Mouse (Mus musculus): ENCODE data around the gene Krt81. TPM values are rescaled to one million over a fixed set of nuclear protein-coding genes. Genes with fewer than 3 reads are reported as not detected.

The Krt81 gene
- total RNA-seq, 2 experiments from 2014 or later, result not detected

DNA sequence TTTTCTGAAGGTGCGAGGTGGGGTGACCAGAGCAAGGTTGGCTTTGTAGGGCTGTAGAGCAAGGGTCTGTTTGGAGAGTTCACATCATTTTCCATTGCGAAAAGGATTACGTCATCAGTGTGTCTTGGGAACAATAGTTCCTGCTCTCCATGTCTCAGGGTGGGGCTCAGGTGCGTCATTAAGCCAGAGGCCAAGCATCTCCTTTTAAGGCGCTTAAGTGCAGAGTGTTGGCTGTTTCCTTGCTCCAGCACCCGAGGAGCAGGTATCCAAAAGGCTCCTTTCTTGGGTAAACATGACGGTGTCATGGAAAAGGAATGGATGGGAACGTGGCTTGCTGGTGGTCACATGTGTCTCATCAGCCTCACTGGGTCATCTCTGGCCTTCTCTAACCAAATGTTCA, 8.8 kb downstream of the Krt81 start:
- ATAC-seq (ENCODE audit: poor library complexity, severe bottlenecking), result no peak

DNA sequence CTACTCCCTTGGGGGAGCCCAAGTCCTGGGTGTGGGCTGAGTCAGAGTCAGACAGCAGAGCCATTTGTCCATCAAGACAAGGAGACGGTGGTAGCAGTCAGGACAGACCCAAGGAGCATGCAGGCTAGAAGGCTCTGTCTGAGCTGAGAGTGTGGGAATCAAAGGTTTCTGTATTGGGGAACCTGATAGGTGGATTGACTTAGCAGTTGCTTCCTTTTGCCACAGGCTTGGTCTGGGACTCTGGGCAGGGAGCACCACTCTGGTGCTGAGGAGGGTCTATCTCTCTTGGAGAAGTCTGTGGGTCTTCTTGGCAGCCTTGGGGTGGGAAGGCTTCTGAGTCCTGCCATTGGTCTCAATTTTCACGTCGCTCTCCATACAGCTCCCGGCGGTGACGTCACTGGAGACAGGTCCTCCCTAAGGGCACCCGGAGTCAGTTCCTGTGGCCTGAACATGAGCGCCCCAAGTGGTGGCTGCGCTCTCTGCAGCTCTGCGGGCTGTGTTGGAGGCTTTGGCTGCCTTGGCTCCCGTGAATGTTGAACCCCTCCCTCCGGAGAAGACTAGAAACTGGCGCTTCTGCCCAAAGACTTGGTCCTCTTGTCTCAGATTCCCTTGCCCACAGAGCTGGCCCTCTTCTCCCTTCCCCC, 10.3 kb downstream of the Krt81 start:
- ATAC-seq (ENCODE audit: poor library complexity, severe bottlenecking), result peak; percentile 94

DNA sequence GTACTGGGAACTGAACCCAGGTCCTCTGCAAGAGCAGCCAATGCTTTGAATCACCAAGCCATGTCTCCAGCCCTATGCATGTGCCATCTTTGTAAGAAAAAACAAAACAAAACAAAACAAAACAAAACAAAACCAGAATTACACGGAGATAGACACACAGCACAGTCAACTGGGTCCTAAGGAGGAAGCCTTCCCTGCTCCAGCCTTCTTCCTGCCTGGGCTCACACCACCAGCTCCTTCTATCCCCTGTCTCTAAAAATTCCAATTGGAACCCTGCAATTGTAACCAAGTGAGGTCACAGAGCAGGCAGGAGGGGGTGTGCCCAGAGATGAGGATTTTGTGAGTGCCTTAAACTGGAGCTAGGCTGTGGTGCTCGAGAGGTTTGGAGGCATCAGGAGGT, 16.1 kb downstream of the Krt81 start, which contains the start of gene Krt88:
Krt88 (plus strand) TSS at position 301 of the 400 bp plus-strand sequence.
- ATAC-seq (ENCODE audit: poor library complexity, severe bottlenecking), result no peak

DNA sequence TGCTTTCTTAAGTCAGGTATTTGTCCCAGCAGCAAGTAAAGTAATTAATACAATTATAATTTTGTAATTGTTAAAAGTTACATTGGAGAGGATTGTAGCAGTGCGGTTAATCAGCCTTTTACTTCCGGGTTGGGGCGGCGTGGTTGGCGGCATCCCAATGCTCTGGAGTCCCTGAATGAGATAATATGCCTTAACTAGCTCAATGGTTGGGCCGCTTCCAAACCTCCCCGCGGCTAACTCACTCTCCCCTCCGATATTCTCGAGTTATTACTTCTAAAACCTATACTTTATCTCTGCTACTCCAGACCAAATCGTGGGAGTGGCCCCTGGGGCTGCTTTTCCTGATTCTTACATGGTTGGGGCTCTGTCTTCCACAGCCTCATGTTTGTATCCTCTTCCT, 17.0 kb downstream of the Krt81 start:
- ATAC-seq (ENCODE audit: poor library complexity, severe bottlenecking), result no peak

DNA sequence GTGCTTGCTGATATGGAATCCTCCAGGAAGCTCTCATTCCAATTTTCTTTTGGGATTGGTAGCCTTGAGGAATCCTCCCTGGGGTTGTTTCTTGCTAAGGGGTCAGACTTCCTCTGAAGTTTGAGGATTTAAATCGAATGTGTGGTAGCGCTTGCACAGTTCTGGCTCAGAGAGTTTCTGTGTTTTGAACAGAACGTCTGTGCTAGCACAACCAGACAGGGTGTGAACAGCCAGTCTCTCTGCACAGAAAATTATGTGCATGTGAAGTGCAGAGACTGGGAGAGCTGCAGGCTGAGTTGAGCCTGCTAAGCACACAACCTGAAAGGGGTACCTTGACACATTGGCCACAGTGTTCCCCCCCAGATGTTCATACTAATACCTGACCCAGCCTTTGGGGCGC, 22.7 kb downstream of the Krt81 start:
- ATAC-seq (ENCODE audit: poor library complexity, severe bottlenecking), result no peak

DNA sequence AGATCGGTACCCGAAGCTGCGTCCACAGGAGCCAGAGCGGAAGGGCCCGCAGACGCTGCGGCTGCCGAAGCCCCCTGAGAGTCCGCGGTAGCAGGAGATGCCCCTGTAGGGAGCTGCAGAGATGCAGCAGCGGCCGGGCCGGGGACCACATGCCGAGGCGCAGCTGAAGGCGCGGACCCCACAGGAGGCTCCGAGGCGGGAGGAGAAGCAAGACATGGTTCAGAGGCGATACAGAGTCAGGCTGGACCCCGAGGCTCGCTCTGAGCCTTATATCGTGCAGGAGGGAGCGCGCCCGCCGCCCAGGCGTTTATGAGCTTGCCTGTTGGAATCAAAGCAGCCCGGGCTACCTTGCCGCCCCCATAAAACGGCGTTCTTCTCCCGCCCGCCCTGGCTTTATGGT, 25.0 kb downstream of the Krt81 start, which contains the start of gene Krt87:
Krt87 (minus strand) TSS at position 250 of the 400 bp plus-strand sequence.
- no peak for ATAC-seq (ENCODE audit: poor library complexity, severe bottlenecking)

DNA sequence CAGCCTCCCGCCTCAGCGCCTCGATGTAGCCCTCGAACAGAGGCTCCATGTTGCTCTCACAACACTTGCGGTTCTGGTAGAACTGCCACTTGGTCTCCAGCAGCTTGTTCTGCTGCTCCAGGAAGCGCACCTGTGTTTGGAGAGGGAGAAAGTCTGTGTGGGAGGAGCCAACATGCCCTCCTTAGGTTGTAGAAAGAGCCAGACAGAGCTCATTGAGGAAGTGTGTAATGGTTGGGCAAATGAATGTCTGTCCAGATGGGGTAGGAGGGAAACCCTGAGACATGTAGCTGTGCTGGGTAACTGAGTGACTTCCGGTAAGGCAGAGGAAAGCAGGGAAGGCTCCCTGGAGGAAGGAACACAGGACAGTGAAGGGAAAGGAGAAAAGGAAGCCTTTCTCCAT, 26.9 kb downstream of the Krt81 start:
- no peak for ATAC-seq (ENCODE audit: poor library complexity, severe bottlenecking)

DNA sequence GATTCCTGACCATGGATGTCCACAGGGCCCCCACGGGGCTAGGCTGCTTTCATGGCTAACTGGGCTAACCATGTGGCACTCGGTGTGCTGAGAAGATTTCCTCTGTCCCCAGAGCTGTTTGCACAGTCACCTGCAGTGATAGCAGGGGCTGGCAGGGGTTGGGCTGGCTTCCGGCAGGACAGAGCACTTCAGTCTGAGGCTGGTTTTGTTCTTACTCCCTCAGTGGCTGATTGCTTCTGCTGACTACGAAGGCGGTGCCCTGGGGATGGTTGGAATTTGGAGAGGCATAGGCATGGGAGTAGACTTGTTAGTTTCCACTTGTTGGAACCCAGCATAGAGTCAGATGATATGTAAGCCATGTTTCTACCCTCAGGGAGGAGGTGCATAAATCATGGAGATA, 38.6 kb downstream of the Krt81 start:
- no peak for ATAC-seq (ENCODE audit: poor library complexity, severe bottlenecking)

DNA sequence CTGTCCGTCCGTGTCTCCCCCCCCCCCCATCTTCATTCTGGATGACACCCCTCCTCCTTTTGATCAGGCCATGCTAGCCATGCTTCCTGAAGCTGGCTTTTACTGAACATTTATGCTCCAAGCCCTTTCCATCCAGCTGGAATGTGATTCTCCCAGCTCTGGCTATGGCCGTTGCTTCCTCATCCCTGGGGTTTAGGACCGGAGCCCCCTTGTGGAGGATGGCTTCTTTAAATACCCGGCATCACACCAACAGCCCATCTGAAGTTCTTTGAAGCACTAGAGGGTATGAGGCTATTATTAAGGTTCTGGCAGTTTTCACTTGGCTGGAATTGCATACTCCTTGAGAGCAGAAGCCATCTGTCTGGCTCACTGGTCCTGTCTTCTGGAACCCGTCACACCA, 42.6 kb downstream of the Krt81 start:
- no peak for ATAC-seq (ENCODE audit: poor library complexity, severe bottlenecking)

DNA sequence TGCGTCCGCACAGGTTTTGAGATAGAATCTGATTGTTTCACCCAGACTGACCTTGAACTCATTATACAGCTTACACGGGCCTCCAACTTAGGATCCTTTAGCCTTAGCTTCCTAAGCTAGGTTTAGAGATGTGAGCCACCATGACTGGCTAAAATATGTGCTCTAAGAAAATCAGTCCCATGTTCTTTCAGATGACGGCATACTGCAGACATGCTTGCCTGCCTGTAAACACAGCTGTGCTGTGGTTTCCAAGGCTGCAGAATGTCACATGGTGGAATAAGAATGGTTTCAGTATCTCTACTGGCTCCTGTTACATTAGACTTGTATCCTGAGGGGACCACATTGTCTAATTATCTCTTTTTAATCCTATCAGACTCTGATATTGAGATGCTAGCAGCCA, 44.6 kb downstream of the Krt81 start:
- ATAC-seq (ENCODE audit: poor library complexity, severe bottlenecking), result no peak

DNA sequence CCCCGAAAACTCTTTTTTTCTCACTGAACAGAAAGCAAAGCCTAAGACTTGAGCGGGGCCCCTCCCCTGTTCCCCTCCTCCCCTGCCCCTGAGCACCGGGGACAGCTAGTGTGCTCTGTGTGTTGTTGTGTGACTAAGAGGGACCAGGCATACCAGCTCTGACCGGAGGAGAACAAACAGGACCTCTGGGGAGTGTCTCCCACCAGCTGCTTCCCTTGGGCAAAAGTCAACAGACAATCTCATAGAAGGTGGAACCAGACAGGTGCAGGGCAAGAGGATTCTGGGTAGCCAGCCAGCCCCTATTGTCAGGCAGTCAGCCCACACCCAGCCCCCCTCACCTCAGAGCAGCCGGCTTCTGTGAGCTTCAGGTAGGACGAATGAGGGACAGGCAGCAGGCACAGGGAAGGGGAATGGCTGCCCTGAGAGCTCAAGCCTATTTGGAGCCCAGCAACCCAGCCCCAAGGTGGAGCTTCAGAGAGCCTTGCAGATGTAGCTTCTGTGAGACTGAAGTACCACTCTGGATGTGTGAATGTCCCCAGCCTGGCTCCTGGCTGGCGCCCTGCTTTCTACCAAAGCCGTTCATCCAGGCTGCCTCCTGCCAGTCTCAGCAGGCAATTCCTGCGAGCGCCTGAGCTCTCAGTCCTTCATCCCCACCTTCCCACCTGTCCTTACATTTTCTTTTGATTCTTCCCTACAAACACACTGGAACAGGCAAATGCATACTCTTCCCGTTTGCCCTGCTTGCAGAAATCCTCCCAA, 48.6 kb downstream of the Krt81 start:
- ATAC-seq (ENCODE audit: poor library complexity, severe bottlenecking), result no peak

DNA sequence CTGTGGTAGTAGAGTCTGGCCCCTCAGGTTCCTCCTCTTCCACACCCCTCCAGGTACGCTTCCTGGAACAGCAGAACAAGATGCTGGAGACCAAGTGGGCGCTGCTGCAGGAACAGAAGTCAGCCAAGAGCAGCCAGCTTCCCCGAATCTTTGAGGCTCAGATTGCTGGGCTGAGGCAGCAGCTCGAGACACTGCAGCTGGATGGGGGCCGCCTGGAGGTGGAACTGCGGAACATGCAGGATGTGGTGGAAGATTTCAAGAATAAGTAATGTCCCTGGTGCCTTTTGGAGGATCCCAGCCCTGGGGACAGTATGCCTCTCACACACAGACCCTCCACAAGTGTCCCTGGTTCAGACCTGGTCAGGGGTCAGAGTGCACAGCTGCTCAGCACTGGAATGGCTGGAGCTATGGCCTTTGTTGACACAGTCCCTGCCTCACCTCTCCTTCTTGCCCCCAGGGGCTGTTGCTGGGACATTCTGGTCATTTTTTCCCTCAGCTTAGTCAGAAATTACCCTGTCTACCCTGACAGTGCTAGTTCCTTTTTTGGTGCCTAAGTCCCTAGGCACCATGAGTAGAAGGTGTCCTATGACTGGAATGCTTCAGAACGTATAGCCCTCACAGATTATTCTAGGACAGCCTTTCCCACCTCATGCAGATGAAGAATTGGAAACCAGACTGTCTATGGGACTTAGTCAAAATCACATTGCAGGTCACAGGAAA, 49.5 kb downstream of the Krt81 start:
- ATAC-seq (ENCODE audit: poor library complexity, severe bottlenecking), result no peak

DNA sequence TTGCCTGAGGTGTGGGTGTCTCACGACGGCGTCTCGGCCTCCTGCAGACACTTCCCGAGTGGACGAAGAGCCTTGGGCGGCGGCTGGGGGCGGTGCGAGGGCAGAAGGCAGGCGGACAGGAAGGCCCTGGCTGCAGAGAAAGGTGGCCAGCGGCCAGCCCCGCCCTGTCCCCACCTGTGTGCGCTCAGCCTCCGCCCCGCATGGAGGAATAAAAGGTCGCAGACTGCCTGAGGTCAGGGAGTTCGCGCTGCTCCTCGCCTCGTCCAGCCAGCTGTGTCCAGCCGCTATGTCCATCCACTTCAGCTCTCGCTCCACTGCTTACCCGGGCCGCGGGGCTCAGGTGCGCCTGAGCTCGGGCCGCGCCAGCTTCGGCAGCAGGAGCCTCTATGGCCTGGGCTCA, 51.4 kb downstream of the Krt81 start:
- ATAC-seq (ENCODE audit: poor library complexity, severe bottlenecking), result no peak

DNA sequence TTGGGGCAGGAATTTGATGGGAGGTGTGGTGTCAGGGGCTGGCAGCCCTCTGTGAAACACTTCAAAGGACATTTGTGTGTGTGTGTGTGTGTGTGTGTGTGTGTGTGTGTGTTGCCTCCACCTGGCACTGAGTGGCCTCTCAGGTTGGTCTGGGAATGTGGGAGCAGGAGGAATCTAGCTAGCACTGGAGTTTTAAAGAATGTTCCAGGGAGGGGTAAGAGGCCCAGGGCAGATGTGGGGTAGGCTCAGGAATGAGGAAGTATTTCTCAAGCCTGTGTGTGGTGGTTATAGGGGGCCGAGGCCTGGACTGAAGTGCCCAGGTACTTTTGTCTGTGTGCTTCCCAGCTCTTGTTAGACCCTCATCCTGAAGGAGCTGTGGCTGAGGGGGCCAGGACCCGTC, 52.8 kb downstream of the Krt81 start, which contains the start of gene Krt7:
Krt7 (plus strand) TSS at position 269 of the 400 bp plus-strand sequence.
- ATAC-seq (ENCODE audit: poor library complexity, severe bottlenecking), result peak; percentile 72

Other genes with a start within 250 kb of the Krt81 start
- gene Grasp, start 239.6 kb downstream of the Krt81 start, total RNA-seq (2015), result 0.16 and 0.30 TPM in 2 replicates
- gene Grasp, start 239.6 kb downstream of the Krt81 start, total RNA-seq (2017), result 0.29 and 0.85 TPM in 2 replicates
- 42.1 and 45.0 TPM in 2 replicates for gene Nr4a1, start 209.5 kb downstream of the Krt81 start, total RNA-seq (2015)
- gene Nr4a1, start 209.5 kb downstream of the Krt81 start, total RNA-seq (2017), result 37.0 TPM in 2 replicates
- 8.2 and 12.1 TPM in 2 replicates for gene Atg101, start 179.5 kb downstream of the Krt81 start, total RNA-seq (2015)
- gene Atg101, start 179.5 kb downstream of the Krt81 start, total RNA-seq (2017), result 53.3 and 58.0 TPM in 2 replicates
- not detected in 2 replicates for gene 6030408B16Rik, start 170.5 kb downstream of the Krt81 start, total RNA-seq (2015)
- gene 6030408B16Rik, start 170.5 kb downstream of the Krt81 start, total RNA-seq (2017), result not detected in 2 replicates
- 44.3 and 45.8 TPM in 2 replicates for gene Krt80, start 93.6 kb downstream of the Krt81 start, total RNA-seq (2015)
- gene Krt80, start 93.6 kb downstream of the Krt81 start, total RNA-seq (2017), result 31.7 and 37.8 TPM in 2 replicates
- gene Krt7, start 52.7 kb downstream of the Krt81 start, total RNA-seq (2015), result 0.85 and 1.1 TPM in 2 replicates
- 1.5 and 2.8 TPM in 2 replicates for gene Krt7, start 52.7 kb downstream of the Krt81 start, total RNA-seq (2017)
- not detected in 2 replicates for gene Krt87, start 24.9 kb downstream of the Krt81 start, total RNA-seq (2015)
- gene Krt87, start 24.9 kb downstream of the Krt81 start, total RNA-seq (2017), result not detected in 2 replicates
- not detected in 2 replicates for gene Krt88, start 16.0 kb downstream of the Krt81 start, total RNA-seq (2015)
- gene Krt88, start 16.0 kb downstream of the Krt81 start, total RNA-seq (2017), result not detected in 2 replicates
- 0.33 and 1.4 TPM in 2 replicates for gene Krt86, start 9.7 kb upstream of the Krt81 start, total RNA-seq (2015)
- 0.59 and 0.81 TPM in 2 replicates for gene Krt86, start 9.7 kb upstream of the Krt81 start, total RNA-seq (2017)
- gene Krt83, start 27.8 kb upstream of the Krt81 start, total RNA-seq (2015), result 1.5 and 2.5 TPM in 2 replicates
- 0.73 and 1.1 TPM in 2 replicates for gene Krt83, start 27.8 kb upstream of the Krt81 start, total RNA-seq (2017)
- gene Gm49425, start 53.5 kb upstream of the Krt81 start, total RNA-seq (2015), result not detected in 2 replicates
- gene Gm49425, start 53.5 kb upstream of the Krt81 start, total RNA-seq (2017), result not detected in 2 replicates
- not detected in 2 replicates for gene Krt84, start 69.1 kb upstream of the Krt81 start, total RNA-seq (2015)
- gene Krt84, start 69.1 kb upstream of the Krt81 start, total RNA-seq (2017), result not detected in 2 replicates
- gene Krt82, start 86.9 kb upstream of the Krt81 start, total RNA-seq (2015), result not detected in 2 replicates
- gene Krt82, start 86.9 kb upstream of the Krt81 start, total RNA-seq (2017), result not detected in 2 replicates
- gene Krt90, start 99.2 kb upstream of the Krt81 start, total RNA-seq (2015), result not detected in 2 replicates
- not detected in 2 replicates for gene Krt90, start 99.2 kb upstream of the Krt81 start, total RNA-seq (2017)
- not detected in 2 replicates for gene Krt75, start 110.2 kb upstream of the Krt81 start, total RNA-seq (2015)
- not detected in 2 replicates for gene Krt75, start 110.2 kb upstream of the Krt81 start, total RNA-seq (2017)
- not detected in 2 replicates for gene Gm5414, start 164.4 kb upstream of the Krt81 start, total RNA-seq (2015)
- gene Gm5414, start 164.4 kb upstream of the Krt81 start, total RNA-seq (2017), result not detected in 2 replicates
- not detected in 2 replicates for gene Gm5478, start 183.6 kb upstream of the Krt81 start, total RNA-seq (2015)
- not detected in 2 replicates for gene Gm5478, start 183.6 kb upstream of the Krt81 start, total RNA-seq (2017)
- gene Krt6b, start 216.5 kb upstream of the Krt81 start, total RNA-seq (2015), result not detected in 2 replicates
- not detected in 2 replicates for gene Krt6b, start 216.5 kb upstream of the Krt81 start, total RNA-seq (2017)
- gene Krt6a, start 230.6 kb upstream of the Krt81 start, total RNA-seq (2015), result not detected in 2 replicates
- gene Krt6a, start 230.6 kb upstream of the Krt81 start, total RNA-seq (2017), result not detected in 2 replicates
- not detected in 2 replicates for gene Krt5, start 249.1 kb upstream of the Krt81 start, total RNA-seq (2015)
- not detected in 2 replicates for gene Krt5, start 249.1 kb upstream of the Krt81 start, total RNA-seq (2017)